20 mouse cellular contexts compared by ENCODE assay signal in genomic region chr1:12620825-12621224, GRCm38 (mm10).
"Had no signal": no experiment of that assay in that cellular context is flagged by ENCODE, and none has a peak within 500 bp of the region (broad histone marks: within the 10 kb centered on the region; RNA-seq: fewer than 3 reads in every experiment).

No protein-coding gene starts in this region.

- H3K9me3 ChIP-seq: intestine, embryonic 15.5 days; limb, embryonic 13.5 days; liver, embryonic 12.5 days; liver, embryonic 15.5 days; neural tube, embryonic 12.5 days; neural tube, embryonic 15.5 days had no signal

- H3K27me3 ChIP-seq: intestine, embryonic 15.5 days; liver, embryonic 12.5 days; liver, embryonic 15.5 days; neural tube, embryonic 12.5 days; neural tube, embryonic 15.5 days had no signal

- H3K4me2 ChIP-seq: intestine, embryonic 15.5 days; limb, embryonic 13.5 days; liver, embryonic 12.5 days; liver, embryonic 15.5 days; midbrain, embryonic 11.5 days; neural tube, embryonic 12.5 days; neural tube, embryonic 15.5 days had no signal

- DNase-seq: kidney, adult 11 months; kidney, adult 8-10 months; kidney, postnatal 14 days; kidney, postnatal 4 days; left cerebral cortex, postnatal 4 days; liver; midbrain, embryonic 14.5 days; right cerebral cortex, adult 18-20 months; right cerebral cortex, postnatal 14 days; right cerebral cortex, postnatal 4 days; thymus, adult 2 months; thymus, postnatal 14 days had no signal

- H3K4me1 ChIP-seq: intestine, embryonic 15.5 days; liver, embryonic 12.5 days; liver, embryonic 15.5 days; neural tube, embryonic 12.5 days; neural tube, embryonic 15.5 days had no signal

- H3K9ac ChIP-seq: intestine, embryonic 15.5 days; limb, embryonic 13.5 days; liver, embryonic 12.5 days; liver, embryonic 15.5 days; neural tube, embryonic 12.5 days; neural tube, embryonic 15.5 days had no signal

- H3K27ac ChIP-seq: intestine, embryonic 15.5 days; limb, embryonic 13.5 days; liver, embryonic 12.5 days; liver, embryonic 15.5 days; neural tube, embryonic 12.5 days; neural tube, embryonic 15.5 days; stomach, postnatal 0 days had no signal

- ATAC-seq: intestine, embryonic 15.5 days; liver, embryonic 12.5 days had no signal

- H3K4me3 ChIP-seq: intestine, embryonic 15.5 days; limb, embryonic 13.5 days; liver, embryonic 12.5 days; liver, embryonic 15.5 days; neural tube, embryonic 12.5 days; neural tube, embryonic 15.5 days had no signal

- H3K36me3 ChIP-seq: intestine, embryonic 15.5 days; limb, embryonic 13.5 days; liver, embryonic 12.5 days; liver, embryonic 15.5 days; neural tube, embryonic 12.5 days; neural tube, embryonic 15.5 days had no signal
